Mouse (Mus musculus) gastrocnemius, postnatal 25 days (tissue): ENCODE results near the gene Grxcr1. TPM values are rescaled to one million over a fixed set of nuclear protein-coding genes. Genes with fewer than 3 reads are reported as not detected.

Source experiments
- DNase-seq: peaks from one replicate; pipeline ENCODE4 v3.0.0; 2022
- total RNA-seq, 2 experiments: library from RNA; stranded (reverse); gene quantifications; 1 replicate in 1 of 2; 2 replicates in 1 of 2; pipeline ENCODE4 v1.2.3; 2021

Grxcr1 gene
- total RNA-seq, 2 experiments from 2014 or later: not detected

- no peak for DNase-seq
These were observed 61.5 kb downstream of the Grxcr1 start for GRCm38 (mm10) chr5:68093085-68093484.

- no peak for DNase-seq
These were observed 66.3 kb downstream of the Grxcr1 start for GRCm38 (mm10) chr5:68097665-68098624.

DNA sequence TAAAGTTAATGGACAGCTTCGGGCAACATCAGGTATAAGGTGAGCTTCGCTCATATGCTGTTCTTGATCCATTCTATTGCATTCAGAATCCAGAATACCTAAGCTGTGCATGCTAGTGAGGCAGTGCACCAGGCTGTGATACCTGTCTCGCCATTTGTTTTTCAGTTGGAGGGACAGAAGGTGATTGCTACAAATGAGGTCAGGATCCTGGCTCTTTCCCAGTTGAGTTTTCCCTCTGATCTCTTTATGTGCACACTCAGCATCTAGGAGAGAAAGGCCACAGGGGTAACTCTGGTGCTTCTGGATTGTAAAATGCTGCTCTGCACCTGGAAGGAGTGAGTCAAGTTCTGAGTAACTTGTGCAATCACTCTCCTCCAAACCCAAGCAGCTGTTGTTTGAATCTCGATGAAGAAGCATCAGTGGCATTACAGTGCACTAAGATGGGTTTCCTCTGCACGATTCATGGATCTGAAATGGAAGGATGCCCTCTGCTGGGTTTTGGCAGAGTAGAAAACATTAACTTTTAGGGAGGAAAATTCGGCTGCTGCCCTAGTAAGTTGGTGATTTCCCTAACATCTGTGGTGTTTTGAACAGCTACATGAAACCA, 80.9 kb downstream of the Grxcr1 start:
- DNase-seq: no peak

DNA sequence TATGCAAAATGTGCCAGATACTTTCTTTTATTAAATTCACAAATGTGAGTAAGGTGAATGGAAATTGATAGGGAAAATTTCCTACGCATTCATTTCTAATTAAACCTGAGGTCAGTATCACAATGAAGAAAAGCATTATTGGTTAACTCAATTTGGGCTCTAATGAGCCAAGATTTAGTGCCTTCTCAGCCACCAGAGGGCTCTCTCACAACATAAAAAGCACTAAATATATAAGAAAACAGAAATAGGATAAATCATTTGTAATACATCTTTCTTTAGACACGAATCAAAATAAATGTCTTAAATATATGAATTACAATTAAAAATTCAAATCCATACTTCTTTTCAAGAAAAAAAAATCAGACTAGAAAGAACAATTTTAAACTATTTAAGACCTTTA, 89.2 kb downstream of the Grxcr1 start:
- DNase-seq: no peak

GRCm38 (mm10) chr5:68122883-68123282, 91.2 kb downstream of the Grxcr1 start:
- no peak for DNase-seq

GRCm38 (mm10) chr5:68125478-68125877, 93.8 kb downstream of the Grxcr1 start:
- DNase-seq: no peak

GRCm38 (mm10) chr5:68128421-68128820, 96.8 kb downstream of the Grxcr1 start:
- DNase-seq: no peak

- DNase-seq: no peak
These were observed 97.4 kb downstream of the Grxcr1 start for GRCm38 (mm10) chr5:68128821-68129608.

DNA sequence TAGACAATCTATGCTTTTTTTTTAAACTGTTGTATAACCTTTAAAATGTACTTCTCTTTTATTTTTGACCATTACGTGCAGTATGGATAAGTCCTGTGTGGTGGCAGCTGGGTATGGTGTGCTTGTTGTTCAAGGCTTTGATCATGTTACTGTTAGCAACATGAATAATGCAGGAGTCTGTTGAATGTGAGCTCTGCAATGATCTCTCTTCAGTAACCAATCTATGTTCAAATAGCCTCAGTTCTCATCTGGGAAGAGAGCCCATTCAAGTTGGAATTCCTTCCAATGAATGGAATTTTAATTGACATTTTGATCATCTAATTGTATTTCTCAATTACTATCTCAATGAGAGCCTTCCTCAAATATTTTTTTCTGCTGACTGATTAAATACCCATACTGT, 115.2 kb downstream of the Grxcr1 start:
- no peak for DNase-seq

DNA sequence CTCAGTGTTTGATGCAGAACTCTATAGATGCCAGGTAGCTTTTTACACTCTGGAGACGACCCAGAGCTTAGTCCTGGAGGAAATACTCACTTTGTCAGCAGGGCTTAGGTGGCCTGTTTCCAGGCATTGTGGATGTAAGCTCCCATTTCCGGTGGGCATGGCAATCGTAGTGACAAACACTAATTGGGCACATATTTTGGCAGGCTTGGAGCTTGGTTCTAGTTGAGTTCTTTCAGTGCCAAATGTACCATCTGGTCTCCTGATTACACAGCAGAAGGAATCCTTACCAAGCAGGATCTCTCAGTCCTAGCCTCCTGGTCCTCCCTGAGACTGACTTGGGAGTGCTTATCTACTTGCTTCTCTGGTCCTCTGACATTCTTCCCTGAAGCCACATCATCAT, 118.3 kb downstream of the Grxcr1 start:
- DNase-seq: no peak

GRCm38 (mm10) chr5:68150347-68151043, 118.9 kb downstream of the Grxcr1 start:
- DNase-seq: no peak

GRCm38 (mm10) chr5:68162503-68162902, 130.9 kb downstream of the Grxcr1 start:
- no peak for DNase-seq

DNA sequence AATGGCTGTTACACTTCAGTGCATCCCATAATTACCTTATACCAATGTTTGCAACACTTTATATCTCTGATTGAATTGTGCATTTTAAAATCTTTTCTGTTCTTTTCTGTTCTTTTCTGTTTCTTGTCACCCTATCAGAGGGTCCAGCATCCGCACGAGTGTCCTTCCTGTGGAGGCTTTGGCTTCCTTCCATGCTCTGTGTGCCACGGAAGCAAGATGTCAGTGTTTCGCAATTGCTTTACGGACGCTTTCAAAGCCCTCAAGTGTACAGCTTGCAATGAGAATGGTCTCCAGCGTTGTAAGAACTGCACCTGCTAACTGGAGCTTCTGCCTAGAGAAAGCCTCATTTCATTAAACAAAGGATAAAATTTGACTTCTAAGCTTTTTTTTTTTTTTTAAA, 134.3 kb downstream of the Grxcr1 start:
- DNase-seq: no peak

Other genes with a start within 250 kb of the Grxcr1 start
- 10 to 100 TPM; 39.3 to 44.9 TPM for gene Atp8a1, start 184.4 kb upstream of the Grxcr1 start, total RNA-seq
- gene Gm5108, start 90.2 kb upstream of the Grxcr1 start, total RNA-seq: not detected
- not detected for gene Gm21905, start 85.4 kb upstream of the Grxcr1 start, total RNA-seq